ENCODE assay signal across 23 mouse cellular contexts in genomic region chr2:45245506-45245905, GRCm38 (mm10).
DNase-seq lines count a peak whose midpoint lies in the region; ATAC-seq and TF ChIP-seq lines count a peak whose summit lies in the region.
"Had no signal": no experiment of that assay in that cellular context is flagged by ENCODE, and none has a peak within 500 bp of the region (broad histone marks: within the 10 kb centered on the region; RNA-seq: fewer than 3 reads in every experiment).

No protein-coding gene starts in this region.

- peaks cover 29% of the 10 kb centered on the region for H3K4me1 ChIP-seq in lung, embryonic 15.5 days
- no peaks in the 10 kb centered on the region for H3K4me1 ChIP-seq in intestine, postnatal 0 days (replicated peaks; ENCODE audit: control insufficient read depth, insufficient read depth, low read length)
- H3K4me1 ChIP-seq: embryonic facial prominence, embryonic 12.5 days; neural tube, embryonic 13.5 days had no signal

- no peaks in the 10 kb centered on the region for H3K36me3 ChIP-seq in lung, embryonic 15.5 days
- no peaks in the 10 kb centered on the region for H3K36me3 ChIP-seq in macrophage (ENCODE audit: inconsistent target)
- no peaks in the 10 kb centered on the region for H3K36me3 ChIP-seq in intestine, postnatal 0 days (ENCODE audit: control insufficient read depth, insufficient read depth)
- H3K36me3 ChIP-seq: embryonic facial prominence, embryonic 12.5 days; midbrain, embryonic 10.5 days; neural tube, embryonic 13.5 days had no signal

- peak overlapping the region; percentile 72 for H3K27ac ChIP-seq in lung, embryonic 15.5 days
- H3K27ac ChIP-seq in macrophage, result peak overlapping the region; percentile 99
- H3K27ac ChIP-seq in intestine, postnatal 0 days (ENCODE audit: low read depth, low read length), result no peak overlapping the region
- H3K27ac ChIP-seq: embryonic facial prominence, embryonic 12.5 days; liver, embryonic 14.5 days; midbrain, embryonic 10.5 days; neural tube, embryonic 13.5 days had no signal

- TF ChIP-seq CTCF in intestine, postnatal 0 days (IDR thresholded peaks at IDR 0.05; ENCODE audit: low read depth), result no peak

- H3K9ac ChIP-seq in lung, embryonic 15.5 days, result no peak overlapping the region
- H3K9ac ChIP-seq in intestine, postnatal 0 days (ENCODE audit: low read depth, low read length), result no peak overlapping the region
- H3K9ac ChIP-seq: embryonic facial prominence, embryonic 12.5 days; forebrain, postnatal 0 days; liver, embryonic 14.5 days; neural tube, embryonic 13.5 days had no signal

- H3K79me2 ChIP-seq in macrophage (ENCODE audit: inconsistent target), result peaks cover 3% of the 10 kb centered on the region; the same call in 1 of the 2 replicates

- H3K27me3 ChIP-seq in lung, embryonic 15.5 days, result no peaks in the 10 kb centered on the region
- H3K27me3 ChIP-seq in intestine, postnatal 0 days (replicated peaks; ENCODE audit: control insufficient read depth, insufficient read depth, low read length), result no peaks in the 10 kb centered on the region
- H3K27me3 ChIP-seq: embryonic facial prominence, embryonic 12.5 days; neural tube, embryonic 13.5 days; Patski had no signal

- WGBS in lung, embryonic 15.5 days, result 40% methylated on average over 1 of the region's 1 CpGs
- WGBS in macrophage (ENCODE audit: missing documents), result 7% methylated on average over 1 of the region's 1 CpGs
- 60% methylated on average over 1 of the region's 1 CpGs for WGBS in intestine, postnatal 0 days

- no peak overlapping the region for H3K4me2 ChIP-seq in lung, embryonic 15.5 days
- H3K4me2 ChIP-seq in intestine, postnatal 0 days (replicated peaks; ENCODE audit: low read depth), result no peak overlapping the region
- H3K4me2 ChIP-seq: embryonic facial prominence, embryonic 12.5 days; heart, embryonic 11.5 days; neural tube, embryonic 13.5 days had no signal

- H3K4me3 ChIP-seq in lung, embryonic 15.5 days, result no peak overlapping the region
- H3K4me3 ChIP-seq in macrophage (ENCODE audit: inconsistent target), result no peak overlapping the region
- H3K4me3 ChIP-seq in intestine, postnatal 0 days (ENCODE audit: low read depth, low read length), result no peak overlapping the region
- H3K4me3 ChIP-seq: embryonic facial prominence, embryonic 12.5 days; gastrocnemius, adult 2 months; midbrain, embryonic 10.5 days; myocyte; neural tube, embryonic 13.5 days had no signal

- ATAC-seq in lung, embryonic 15.5 days (ENCODE audit: borderline replicate concordance, extremely low read depth, low FRiP score, low TSS enrichment), result no peak
- no peak for ATAC-seq in intestine, postnatal 0 days
- ATAC-seq: midbrain, embryonic 16.5 days; Patski had no signal

- no peaks in the 10 kb centered on the region for H3K9me3 ChIP-seq in lung, embryonic 15.5 days
- H3K9me3 ChIP-seq in intestine, postnatal 0 days (ENCODE audit: control insufficient read depth), result no peaks in the 10 kb centered on the region
- H3K9me3 ChIP-seq: embryonic facial prominence, embryonic 12.5 days; midbrain, embryonic 10.5 days; neural tube, embryonic 13.5 days had no signal

- no peak for DNase-seq in lung, postnatal 36 days
- DNase-seq in MEL-GATA-1-ER (ENCODE audit: extremely low read depth, low read depth), result peak; percentile 66
- DNase-seq in adrenal gland, adult (ENCODE audit: inconsistent age in 2 of 2, low spot score in 1 of 2), result no peak
- no peak for DNase-seq in frontal cortex, postnatal 14 days (ENCODE audit: low spot score in 2 of 2)
- DNase-seq: adrenal gland, adult 2 months; cerebellum, adult 11-12 months; kidney, adult 2 months; kidney, postnatal 25 days; retina, postnatal 1 day; thymus, postnatal 25 days had no signal
